ENCODE assay signal across 9 mouse cellular contexts in the genomic region with DNA sequence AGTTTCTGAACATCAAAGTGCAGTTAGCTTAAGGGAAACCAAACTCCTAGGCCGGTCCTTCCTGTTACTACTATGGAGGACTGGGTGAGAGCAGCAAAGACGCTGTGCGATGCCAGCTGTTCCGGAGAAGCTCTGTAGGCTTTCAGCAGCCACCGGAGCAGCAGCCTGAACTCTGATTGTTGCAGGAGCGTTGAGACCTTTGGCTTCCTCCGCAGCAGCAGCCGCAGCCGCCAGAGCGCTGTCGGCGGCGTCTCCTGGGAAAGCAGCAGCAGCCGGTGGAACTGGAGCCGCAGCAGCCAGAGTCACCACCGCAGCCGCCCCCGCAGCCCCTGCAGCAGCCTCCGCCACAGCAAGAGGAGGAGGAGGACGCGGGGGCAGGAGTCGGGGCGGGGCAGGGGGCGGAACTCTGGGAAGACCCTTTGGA. TPM values are rescaled to one million over a fixed set of nuclear protein-coding genes. Genes with fewer than 3 reads are reported as not detected.
DNase-seq lines count a peak whose midpoint lies in the region; ATAC-seq and TF ChIP-seq lines count a peak whose summit lies in the region.
"Had no signal": no experiment of that assay in that cellular context is flagged by ENCODE, and none has a peak within 500 bp of the region (broad histone marks: within the 10 kb centered on the region; RNA-seq: fewer than 3 reads in every experiment).

No protein-coding gene starts in this region.

- ATAC-seq in cerebellum, adult (ENCODE audit: insufficient number of reproducible peaks, low FRiP score, low TSS enrichment): peak; percentile 27; the same call in 1 of the 2 replicates
- ATAC-seq in intestine, embryonic 16.5 days: peak; percentile 80
- peak; percentile 83; the same call in 1 of the 2 replicates for ATAC-seq in limb, embryonic 12.5 days (ENCODE audit: insufficient number of reproducible peaks, insufficient read depth, low FRiP score, low TSS enrichment, low read depth)
- peak; percentile 92 for ATAC-seq in neural tube, embryonic 14.5 days (ENCODE audit: low read depth)
- ATAC-seq in megakaryocyte progenitor cell, adult 5-6 weeks (replicated peaks; ENCODE audit: poor library complexity): no peak

- no peak for TF ChIP-seq POLR2A in cerebellum, adult 2 months (IDR thresholded peaks at IDR 0.05; ENCODE audit: borderline replicate concordance, insufficient read depth, low read length)

- H3K4me3 ChIP-seq in cerebellum, adult 2 months (replicated peaks; ENCODE audit: insufficient read depth, low read depth, low read length): no peak overlapping the region
- H3K4me3 ChIP-seq in intestine, embryonic 16.5 days (ENCODE audit: low read length): peak overlapping the region; percentile 59
- peak overlapping the region; percentile 48 for H3K4me3 ChIP-seq in limb, embryonic 12.5 days (replicated peaks)
- H3K4me3 ChIP-seq in neural tube, embryonic 14.5 days (ENCODE audit: low read depth, low read length): peak overlapping the region; percentile 46

- no peak for DNase-seq in cerebellum, adult 2 months
- DNase-seq in adrenal gland, postnatal 10 days: peak; percentile 39
- peak; percentile 56 for DNase-seq in forelimb bud, embryonic 11.5 days (ENCODE audit: low read depth, low spot score)

- no peaks in the 10 kb centered on the region for H3K36me3 ChIP-seq in intestine, embryonic 16.5 days (ENCODE audit: control insufficient read depth, insufficient read depth, low read length)
- H3K36me3 ChIP-seq in limb, embryonic 12.5 days: no peaks in the 10 kb centered on the region
- H3K36me3 ChIP-seq in neural tube, embryonic 14.5 days (ENCODE audit: control insufficient read depth, insufficient read depth, low read length): no peaks in the 10 kb centered on the region

- H3K27ac ChIP-seq in cerebellum, adult 2 months (ENCODE audit: insufficient read depth, low read length): no peak overlapping the region
- no peak overlapping the region for H3K27ac ChIP-seq in intestine, embryonic 16.5 days (ENCODE audit: low read length)
- peak overlapping the region; percentile 18; the same call in 1 of the 2 replicates for H3K27ac ChIP-seq in limb, embryonic 12.5 days
- peak overlapping the region; percentile 34; the same call in 1 of the 2 replicates for H3K27ac ChIP-seq in neural tube, embryonic 14.5 days (ENCODE audit: low read depth, low read length)

- no peak for TF ChIP-seq CTCF in cerebellum, adult 2 months (IDR thresholded peaks at IDR 0.05; ENCODE audit: borderline replicate concordance, insufficient read depth, low read depth, low read length)

- peak overlapping the region; percentile 93 for H3K4me2 ChIP-seq in intestine, embryonic 16.5 days (ENCODE audit: low read depth, low read length)
- H3K4me2 ChIP-seq in limb, embryonic 12.5 days: peak overlapping the region; percentile 79
- H3K4me2 ChIP-seq in neural tube, embryonic 14.5 days (ENCODE audit: low read depth, low read length): peak overlapping the region; percentile 95

- peak overlapping the region; percentile 69 for H3K9ac ChIP-seq in intestine, embryonic 16.5 days (ENCODE audit: low read depth, low read length)
- H3K9ac ChIP-seq in limb, embryonic 12.5 days (replicated peaks): peak overlapping the region; percentile 58
- H3K9ac ChIP-seq in neural tube, embryonic 14.5 days (replicated peaks; ENCODE audit: low read depth, low read length): peak overlapping the region; percentile 47

- WGBS in cerebellum, adult 2 months: under 1% methylated on average over 24 of the region's 24 CpGs
- 1% methylated on average over 24 of the region's 24 CpGs for WGBS in intestine, embryonic 16.5 days
- under 1% methylated on average over 24 of the region's 24 CpGs for WGBS in limb, embryonic 12.5 days
- WGBS in neural tube, embryonic 14.5 days: 1% methylated on average over 24 of the region's 24 CpGs

- H3K4me1 ChIP-seq in cerebellum, adult 2 months (ENCODE audit: control insufficient read depth, insufficient read depth, low read length): no peaks in the 10 kb centered on the region
- peaks cover 4% of the 10 kb centered on the region for H3K4me1 ChIP-seq in intestine, embryonic 16.5 days (ENCODE audit: control insufficient read depth, insufficient read depth, low read length)
- no peaks in the 10 kb centered on the region for H3K4me1 ChIP-seq in limb, embryonic 12.5 days (replicated peaks)
- H3K4me1 ChIP-seq in neural tube, embryonic 14.5 days (ENCODE audit: control insufficient read depth, insufficient read depth, low read length): no peaks in the 10 kb centered on the region

- no peaks in the 10 kb centered on the region for H3K9me3 ChIP-seq in intestine, embryonic 16.5 days (ENCODE audit: control insufficient read depth, low read length)
- no peaks in the 10 kb centered on the region for H3K9me3 ChIP-seq in limb, embryonic 12.5 days
- H3K9me3 ChIP-seq in neural tube, embryonic 14.5 days (ENCODE audit: control insufficient read depth, low read length): no peaks in the 10 kb centered on the region

- H3K27me3 ChIP-seq in cerebellum, adult 2 months (ENCODE audit: control insufficient read depth, insufficient read depth, low read length): no peaks in the 10 kb centered on the region; the same call in 1 of the 2 replicates
- no peaks in the 10 kb centered on the region for H3K27me3 ChIP-seq in intestine, embryonic 16.5 days (replicated peaks; ENCODE audit: control insufficient read depth, insufficient read depth, low read length)
- peaks cover 15% of the 10 kb centered on the region; the same call in 1 of the 2 replicates for H3K27me3 ChIP-seq in limb, embryonic 12.5 days
- H3K27me3 ChIP-seq in neural tube, embryonic 14.5 days (ENCODE audit: control insufficient read depth, insufficient read depth, low read length): no peaks in the 10 kb centered on the region

RNA-seq across cellular contexts. Expression of a gene that starts 1.1 kb away (rescaled TPM):
- polyA plus RNA-seq in cerebellum, adult 2 months (2012; rRNA removed): not detected in 2 replicates
- not detected for total RNA-seq in adrenal gland, postnatal 10 days (2021)
- polyA plus RNA-seq in intestine, embryonic 16.5 days (2015; fragmentation: Nextera tagmentation; extraction: Ambion mirVana): not detected in 2 replicates
- not detected in 2 replicates for polyA plus RNA-seq in limb, embryonic 12.5 days (2016; fragmentation: Nextera tagmentation; extraction: Ambion mirVana)
- polyA plus RNA-seq in neural tube, embryonic 14.5 days (2014; fragmentation: Nextera tagmentation; extraction: Ambion mirVana): 1.0 TPM in 1 of 2 replicates, not detected in the other
- total RNA-seq in megakaryocyte progenitor cell, adult 5-6 weeks (2015): not detected in 2 replicates
- total RNA-seq in megakaryocyte progenitor cell, adult 5-6 weeks (2017): not detected in 2 replicates
- total RNA-seq: heart, postnatal 36 days had no signal

RNA-seq across cellular contexts. Expression of a gene that starts 4.5 kb away (rescaled TPM):
- not detected in 2 replicates for polyA plus RNA-seq in cerebellum, adult 2 months (2012; rRNA removed)
- total RNA-seq in adrenal gland, postnatal 10 days (2021): not detected
- polyA plus RNA-seq in intestine, embryonic 16.5 days (2015; fragmentation: Nextera tagmentation; extraction: Ambion mirVana): not detected in 2 replicates
- not detected in 2 replicates for polyA plus RNA-seq in limb, embryonic 12.5 days (2016; fragmentation: Nextera tagmentation; extraction: Ambion mirVana)
- polyA plus RNA-seq in neural tube, embryonic 14.5 days (2014; fragmentation: Nextera tagmentation; extraction: Ambion mirVana): not detected in 2 replicates
- total RNA-seq in megakaryocyte progenitor cell, adult 5-6 weeks (2015): not detected in 2 replicates
- not detected in 2 replicates for total RNA-seq in megakaryocyte progenitor cell, adult 5-6 weeks (2017)
- total RNA-seq: heart, postnatal 36 days had no signal

RNA-seq across cellular contexts. Expression of a gene that starts 22.4 kb away (rescaled TPM):
- not detected in 2 replicates for polyA plus RNA-seq in cerebellum, adult 2 months (2012; rRNA removed)
- total RNA-seq in adrenal gland, postnatal 10 days (2021): not detected
- polyA plus RNA-seq in intestine, embryonic 16.5 days (2015; fragmentation: Nextera tagmentation; extraction: Ambion mirVana): not detected in 2 replicates
- polyA plus RNA-seq in limb, embryonic 12.5 days (2016; fragmentation: Nextera tagmentation; extraction: Ambion mirVana): not detected in 2 replicates
- not detected in 2 replicates for polyA plus RNA-seq in neural tube, embryonic 14.5 days (2014; fragmentation: Nextera tagmentation; extraction: Ambion mirVana)
- total RNA-seq in megakaryocyte progenitor cell, adult 5-6 weeks (2015): not detected in 2 replicates
- total RNA-seq in megakaryocyte progenitor cell, adult 5-6 weeks (2017): not detected in 2 replicates
- total RNA-seq: heart, postnatal 36 days had no signal

RNA-seq across cellular contexts. Expression of a gene that starts 47.5 kb away (rescaled TPM):
- polyA plus RNA-seq in cerebellum, adult 2 months (2012; rRNA removed): not detected in 2 replicates
- total RNA-seq in adrenal gland, postnatal 10 days (2021): not detected
- not detected in 2 replicates for polyA plus RNA-seq in intestine, embryonic 16.5 days (2015; fragmentation: Nextera tagmentation; extraction: Ambion mirVana)
- polyA plus RNA-seq in limb, embryonic 12.5 days (2016; fragmentation: Nextera tagmentation; extraction: Ambion mirVana): not detected in 2 replicates
- polyA plus RNA-seq in neural tube, embryonic 14.5 days (2014; fragmentation: Nextera tagmentation; extraction: Ambion mirVana): not detected in 2 replicates
- not detected in 2 replicates for total RNA-seq in megakaryocyte progenitor cell, adult 5-6 weeks (2015)
- not detected in 2 replicates for total RNA-seq in megakaryocyte progenitor cell, adult 5-6 weeks (2017)
- total RNA-seq: heart, postnatal 36 days had no signal

RNA-seq across cellular contexts. Expression of a gene that starts 54.2 kb away (rescaled TPM):
- polyA plus RNA-seq in cerebellum, adult 2 months (2012; rRNA removed): not detected in 2 replicates
- not detected for total RNA-seq in adrenal gland, postnatal 10 days (2021)
- polyA plus RNA-seq in intestine, embryonic 16.5 days (2015; fragmentation: Nextera tagmentation; extraction: Ambion mirVana): not detected in 2 replicates
- not detected in 2 replicates for polyA plus RNA-seq in limb, embryonic 12.5 days (2016; fragmentation: Nextera tagmentation; extraction: Ambion mirVana)
- polyA plus RNA-seq in neural tube, embryonic 14.5 days (2014; fragmentation: Nextera tagmentation; extraction: Ambion mirVana): not detected in 2 replicates
- total RNA-seq in megakaryocyte progenitor cell, adult 5-6 weeks (2015): not detected in 2 replicates
- not detected in 2 replicates for total RNA-seq in megakaryocyte progenitor cell, adult 5-6 weeks (2017)
- total RNA-seq: heart, postnatal 36 days had no signal

Comparison
In these comparisons a context has a peak if more than half of its experiments do, and no peak if none do; other contexts are left out.
1. DNase-seq: peak in adrenal gland, postnatal 10 days (single experiment) and forelimb bud, embryonic 11.5 days (single experiment); none in cerebellum, adult 2 months (0 of 2).
2. H3K27ac ChIP-seq: peak in limb, embryonic 12.5 days (single experiment) and neural tube, embryonic 14.5 days (single experiment); none in cerebellum, adult 2 months (single experiment) and intestine, embryonic 16.5 days (single experiment).
3. Peak in every context shown above with its lines, with median percentiles within 50 percentile points of each other: H3K4me2 ChIP-seq and H3K9ac ChIP-seq.